Comparison of ENCODE assay signal across 16 mouse cellular contexts in genomic region chr15:62290687-62291086, GRCm38 (mm10).
"Had no signal": no experiment of that assay in that cellular context is flagged by ENCODE, and none has a peak within 500 bp of the region (broad histone marks: within the 10 kb centered on the region; RNA-seq: fewer than 3 reads in every experiment).

No protein-coding gene starts in this region.

- DNase-seq: retina, postnatal 1 day; right cerebral cortex, adult 18-20 months; right cerebral cortex, postnatal 14 days; right cerebral cortex, postnatal 25 days; right cerebral cortex, postnatal 4 days; spleen, adult 18-20 months; thymus, adult 18-20 months; thymus, adult 2 months; thymus, postnatal 14 days; thymus, postnatal 25 days; thymus, postnatal 36 days; thymus, postnatal 4 days had no signal

- H3K36me3 ChIP-seq: neural tube, embryonic 13.5 days; neural tube, embryonic 15.5 days; stomach, embryonic 15.5 days had no signal

- H3K4me3 ChIP-seq: neural tube, embryonic 13.5 days; neural tube, embryonic 15.5 days; stomach, embryonic 15.5 days had no signal

- H3K27me3 ChIP-seq: neural tube, embryonic 13.5 days; neural tube, embryonic 15.5 days; stomach, embryonic 15.5 days had no signal

- H3K4me2 ChIP-seq: neural tube, embryonic 13.5 days; neural tube, embryonic 15.5 days; stomach, embryonic 15.5 days had no signal

- H3K9ac ChIP-seq: neural tube, embryonic 13.5 days; neural tube, embryonic 15.5 days; stomach, embryonic 15.5 days had no signal

- H3K9me3 ChIP-seq: neural tube, embryonic 13.5 days; neural tube, embryonic 15.5 days; stomach, embryonic 15.5 days had no signal

- H3K27ac ChIP-seq: neural tube, embryonic 13.5 days; neural tube, embryonic 15.5 days; stomach, embryonic 15.5 days; stomach, postnatal 0 days had no signal
